Mouse (Mus musculus) spleen, adult 2 months (tissue): ENCODE data around the gene Fut7. TPM values are rescaled to one million over a fixed set of nuclear protein-coding genes. Genes with fewer than 3 reads are reported as not detected.
A peak's percentile ranks its signal among the peaks of the same experiment; 100 is the strongest.

Experiments used
- DNase-seq, 2 experiments: peaks; one replicate each; pipeline versions ENCODE4 v3.0.0 to v3.0.0-alpha.2; 2012 to 2021; ENCODE audit warnings: low spot score in 2 of 2, low read depth in 1 of 2
- H3K27ac ChIP-seq: fragments of 200-500 bp; 2 replicates; pipeline ENCODE4 v1.5.1; 2012; ENCODE audit warnings: low read length, inconsistent platforms; ENCODE audit not compliant: insufficient read depth
- H3K27me3 ChIP-seq: fragments of 200-500 bp; 2 replicates; pipeline ENCODE4 v1.6.1; 2012; ENCODE audit warnings: mild to moderate bottlenecking, moderate library complexity, low read length, inconsistent platforms; ENCODE audit not compliant: control insufficient read depth, insufficient read depth
- H3K36me3 ChIP-seq: fragments of 200-500 bp; 2 replicates; pipeline ENCODE4 v1.6.1; 2012; ENCODE audit warnings: mild to moderate bottlenecking, low read length, inconsistent platforms; ENCODE audit not compliant: control insufficient read depth, insufficient read depth
- H3K4me1 ChIP-seq: fragments of 200-500 bp; 2 replicates; pipeline ENCODE4 v1.6.1; 2011; ENCODE audit warnings: inconsistent platforms; ENCODE audit not compliant: control insufficient read depth, insufficient read depth, insufficient read length
- H3K4me3 ChIP-seq: fragments of 200-500 bp; 2 replicates; pipeline ENCODE4 v1.5.1; 2011; ENCODE audit warnings: mild to moderate bottlenecking, inconsistent platforms; ENCODE audit not compliant: insufficient read depth, insufficient read length; ENCODE audit errors: extremely low read depth
- CTCF ChIP-seq: fragments of 200-500 bp; IDR thresholded peaks from 2 replicates; pipeline ENCODE4 v1.5.1; 2011; ENCODE audit warnings: mild to moderate bottlenecking, inconsistent platforms; ENCODE audit not compliant: insufficient read depth, insufficient read length, insufficient replicate concordance; ENCODE audit errors: extremely low read depth
- POLR2A ChIP-seq: fragments of 200-500 bp; IDR thresholded peaks from 2 replicates; pipeline ENCODE4 v1.6.1; 2011; ENCODE audit warnings: low read depth, low read length, inconsistent platforms
- WGBS: fragments of 180-500 bp; shearing (Covaris S2); methylation state at CpG from one replicate; pipeline ENCODE4 v1.1.7; 2018; 5-methylcytosine and 5-hydroxymethylcytosine counted together
- polyA plus RNA-seq: library from polyadenylated mRNA; depleted of rRNA; stranded (reverse); fragments of >200 nt; gene quantifications from 2 replicates; pipeline ENCODE4 v1.2.3, GENCODE M21; 2012

Gene Fut7
- polyA plus RNA-seq, 1 experiment, result 2.4 TPM

DNA sequence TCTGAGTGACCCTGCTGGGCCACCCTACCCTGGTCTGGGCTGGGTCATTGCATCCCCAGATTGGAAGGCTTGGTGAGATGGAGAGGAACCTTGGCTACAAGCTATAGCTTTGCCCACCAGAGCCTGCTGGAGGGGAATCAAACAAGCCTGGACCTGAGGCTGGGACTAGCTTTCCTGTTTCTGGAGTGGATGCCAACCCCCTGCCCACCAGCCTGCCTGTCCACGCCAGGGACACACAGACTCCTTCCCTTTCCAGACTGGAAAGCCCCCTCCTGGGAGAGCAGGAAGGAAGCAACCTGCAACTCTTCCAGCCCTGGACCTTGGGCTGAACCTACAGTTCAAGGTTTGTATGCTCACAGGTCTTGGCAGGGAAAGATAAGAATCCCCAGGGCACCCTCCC, 559 bp downstream of the Fut7 start:
- Histone ChIP-seq H3K4me1 (peaks cover 6% of the 10 kb centered on the region), H3K36me3 (no peaks in the 10 kb centered on the region), H3K4me3 (no peak overlapping the region), H3K27me3 (no peaks in the 10 kb centered on the region), H3K27ac (peak overlapping the region; percentile 11; the same call in 1 of the 2 replicates)
- TF ChIP-seq POLR2A (no peak), CTCF (no peak)
- 71% methylated on average over 1 of the region's 1 CpGs for WGBS
- DNase-seq, result no peak

DNA sequence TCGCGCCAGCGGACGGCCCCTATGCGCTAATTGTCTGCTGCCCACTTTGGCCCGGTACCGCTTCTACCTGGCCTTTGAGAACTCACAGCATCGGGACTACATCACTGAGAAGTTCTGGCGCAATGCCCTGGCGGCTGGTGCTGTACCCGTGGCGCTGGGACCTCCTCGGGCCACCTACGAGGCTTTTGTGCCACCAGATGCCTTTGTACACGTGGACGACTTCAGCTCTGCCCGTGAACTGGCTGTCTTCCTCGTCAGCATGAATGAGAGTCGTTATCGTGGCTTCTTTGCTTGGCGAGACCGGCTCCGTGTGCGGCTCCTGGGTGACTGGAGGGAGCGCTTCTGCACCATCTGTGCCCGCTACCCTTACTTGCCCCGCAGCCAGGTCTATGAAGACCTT, 2.4 kb downstream of the Fut7 start:
- no peak for DNase-seq
- TF ChIP-seq POLR2A, result no peak
- TF ChIP-seq CTCF, result no peak
- no peak overlapping the region for H3K4me3 ChIP-seq
- peaks cover 11% of the 10 kb centered on the region for H3K4me1 ChIP-seq
- H3K36me3 ChIP-seq, result no peaks in the 10 kb centered on the region
- 73% methylated on average over 27 of the region's 27 CpGs for WGBS
- no peaks in the 10 kb centered on the region for H3K27me3 ChIP-seq
- no peak overlapping the region for H3K27ac ChIP-seq

GRCm38 (mm10) chr2:25426721-25427191, 3.7 kb downstream of the Fut7 start:
- 7% methylated on average over 5 of the region's 5 CpGs for WGBS
- H3K36me3 ChIP-seq, result no peaks in the 10 kb centered on the region
- peak; percentile 66; the same call in 1 of the 2 replicates for TF ChIP-seq CTCF
- no peak for TF ChIP-seq POLR2A
- DNase-seq, result peak; percentile 58 to 72
- no peaks in the 10 kb centered on the region for H3K27me3 ChIP-seq
- H3K4me1 ChIP-seq, result peaks cover 11% of the 10 kb centered on the region
- no peak overlapping the region for H3K4me3 ChIP-seq
- H3K27ac ChIP-seq, result peak overlapping the region; percentile 76

- H3K36me3 ChIP-seq, result no peaks in the 10 kb centered on the region
- H3K27ac ChIP-seq, result no peak overlapping the region
- TF ChIP-seq POLR2A (no peak), CTCF (no peak)
- no peak overlapping the region for H3K4me3 ChIP-seq
- H3K4me1 ChIP-seq, result peaks cover 11% of the 10 kb centered on the region
- no peak for DNase-seq
- no peaks in the 10 kb centered on the region for H3K27me3 ChIP-seq
- 88% methylated on average over 5 of the region's 5 CpGs for WGBS
These were observed 4.2 kb downstream of the Fut7 start for GRCm38 (mm10) chr2:25427256-25427655.

- under 1% methylated on average over 81 of the region's 89 CpGs for WGBS
- Histone ChIP-seq H3K27me3 (no peaks in the 10 kb centered on the region), H3K4me1 (peaks cover 11% of the 10 kb centered on the region), H3K4me3 (peak within 1 kb of the TSS; percentile 73), H3K27ac (peak within 1 kb of the TSS; percentile 7; the same call in 1 of the 2 replicates), H3K36me3 (no peaks in the 10 kb centered on the region)
- DNase-seq, result peak; percentile 76 to 93
- peak; percentile 94 for TF ChIP-seq CTCF
- no peak for TF ChIP-seq POLR2A
These were observed 5.6 kb downstream of the Fut7 start, which contains the start of gene Abca2 for GRCm38 (mm10) chr2:25428442-25429236. Gene Abca2, plus strand, starts transcription at chr2:25428703.

DNA sequence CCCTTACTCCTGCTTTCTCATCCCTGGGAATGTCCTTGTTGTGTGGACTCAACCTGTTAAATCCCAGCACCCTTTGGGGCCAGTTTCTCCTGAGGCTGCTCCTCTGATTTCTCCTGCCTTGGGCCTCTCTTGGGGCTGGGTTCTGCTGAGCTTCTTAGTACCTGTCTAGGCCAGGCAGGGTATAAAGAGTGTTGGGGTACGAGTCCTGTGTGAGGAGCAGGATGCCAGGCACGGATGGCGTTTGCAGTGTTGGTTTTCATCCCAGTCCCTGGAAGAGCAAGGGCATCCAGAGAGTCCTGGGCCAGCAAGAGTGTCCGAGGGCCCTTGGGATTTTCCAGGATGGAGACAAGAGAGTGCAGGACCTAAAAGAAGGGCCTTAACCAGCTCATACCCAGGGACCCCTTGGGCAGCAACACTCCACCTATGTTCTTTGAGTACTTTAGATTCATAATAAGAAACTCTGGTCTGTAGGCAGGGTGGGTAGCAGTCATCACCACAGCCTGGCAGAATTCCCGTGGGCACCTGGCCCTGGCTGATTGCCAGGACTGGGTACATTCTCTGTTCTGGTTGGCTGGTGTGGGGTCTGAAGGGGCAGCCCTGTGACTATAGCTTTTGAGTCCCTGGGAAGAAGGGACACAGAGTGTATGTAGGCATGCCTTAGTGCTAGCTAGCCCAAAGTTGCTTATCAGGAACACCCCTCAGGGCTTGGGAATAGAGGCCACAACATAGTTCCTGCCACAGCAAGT, 6.5 kb downstream of the Fut7 start:
- 76% methylated on average over 5 of the region's 5 CpGs for WGBS
- no peak for DNase-seq
- no peaks in the 10 kb centered on the region for H3K36me3 ChIP-seq
- H3K4me1 ChIP-seq, result peaks cover 11% of the 10 kb centered on the region
- H3K4me3 ChIP-seq, result no peak overlapping the region
- no peaks in the 10 kb centered on the region for H3K27me3 ChIP-seq
- no peak overlapping the region for H3K27ac ChIP-seq
- TF ChIP-seq CTCF, result no peak
- no peak for TF ChIP-seq POLR2A
